Mouse (Mus musculus) E14TG2a.4 (cell line): ENCODE results near the gene Gltp.
A peak's percentile ranks its signal among the peaks of the same experiment; 100 is the strongest.

Source experiments
- H3K27me3 ChIP-seq: 2 replicates; pipeline ENCODE4 v1.6.1; 2014; ENCODE audit warnings: low read length, control low read depth; ENCODE audit not compliant: insufficient read depth
- H3K36me3 ChIP-seq: 2 replicates; pipeline ENCODE4 v1.6.1; 2014; ENCODE audit warnings: low read length, control low read depth; ENCODE audit not compliant: insufficient read depth
- H3K4me1 ChIP-seq: replicated peaks from 2 replicates; pipeline ENCODE4 v1.6.1; 2014; ENCODE audit warnings: low read depth, low read length, control low read depth
- H3K4me3 ChIP-seq: replicated peaks from 2 replicates; pipeline ENCODE4 v1.5.1; 2014; ENCODE audit warnings: mild to moderate bottlenecking, low read length
- H3K9me3 ChIP-seq: 2 replicates; pipeline ENCODE4 v1.6.1; 2014; ENCODE audit warnings: low read length, control low read depth
- CTCF ChIP-seq: conservative IDR thresholded peaks from 2 replicates; pipeline ENCODE4 v1.5.1; 2014; ENCODE audit warnings: low read length
- NANOG ChIP-seq: IDR thresholded peaks from 2 replicates; pipeline ENCODE4 v1.6.1; 2014; ENCODE audit warnings: borderline replicate concordance, low read length, mixed read lengths
- POU5F1 ChIP-seq: IDR thresholded peaks from 2 replicates; pipeline ENCODE4 v1.6.1; 2014; ENCODE audit warnings: low read length, borderline replicate concordance

Gltp gene

GRCm38 (mm10) chr5:114664139-114664538 lies 26.6 kb downstream of the Gltp start:
- no peak for TF ChIP-seq NANOG
- TF ChIP-seq CTCF = no peak
- no peak for TF ChIP-seq POU5F1
- H3K9me3 ChIP-seq = peaks cover 4% of the 10 kb centered on the region; the same call in 1 of the 2 replicates

GRCm38 (mm10) chr5:114661029-114661428 lies 29.8 kb downstream of the Gltp start:
- peaks cover 4% of the 10 kb centered on the region; the same call in 1 of the 2 replicates for H3K9me3 ChIP-seq
- H3K36me3 ChIP-seq = peaks cover 4% of the 10 kb centered on the region; the same call in 1 of the 2 replicates
- H3K27me3 ChIP-seq = peaks cover 38% of the 10 kb centered on the region
- no peak overlapping the region for H3K4me3 ChIP-seq
- TF ChIP-seq NANOG (no peak), POU5F1 (no peak), CTCF (no peak)
- H3K4me1 ChIP-seq = peaks cover 52% of the 10 kb centered on the region

More at GRCm38 (mm10) chr5:114664139-114664538, 26.6 kb downstream of the Gltp start:
- Histone ChIP-seq H3K36me3 (no peaks in the 10 kb centered on the region), H3K4me3 (no peak overlapping the region), H3K4me1 (peaks cover 63% of the 10 kb centered on the region), H3K27me3 (peaks cover 8% of the 10 kb centered on the region)

- H3K4me3 ChIP-seq = peak within 1 kb of the TSS; percentile 78
- H3K27me3 ChIP-seq = peaks cover 59% of the 10 kb centered on the region
- peaks cover 4% of the 10 kb centered on the region; the same call in 1 of the 2 replicates for H3K36me3 ChIP-seq
- TF ChIP-seq POU5F1 (no peak), CTCF (no peak), NANOG (no peak)
- peaks cover 4% of the 10 kb centered on the region; the same call in 1 of the 2 replicates for H3K9me3 ChIP-seq
- H3K4me1 ChIP-seq = peaks cover 27% of the 10 kb centered on the region
Measured at GRCm38 (mm10) chr5:114658255-114658654, 32.5 kb downstream of the Gltp start, which contains the start of gene Trpv4. Trpv4 (minus strand) TSS chr5:114658421.

GRCm38 (mm10) chr5:114657426-114657825 lies 33.4 kb downstream of the Gltp start:
- H3K4me1 ChIP-seq = peaks cover 19% of the 10 kb centered on the region
- no peak for TF ChIP-seq CTCF
- peaks cover 4% of the 10 kb centered on the region; the same call in 1 of the 2 replicates for H3K36me3 ChIP-seq
- H3K27me3 ChIP-seq = peaks cover 66% of the 10 kb centered on the region
- H3K4me3 ChIP-seq = peak overlapping the region; percentile 78
- H3K9me3 ChIP-seq = peaks cover 4% of the 10 kb centered on the region; the same call in 1 of the 2 replicates

- Histone ChIP-seq H3K9me3 (0 out of 2 replicates have a peak, but pooled peaks cover under 1% of the 10 kb centered on the region), H3K4me1 (peaks cover 18% of the 10 kb centered on the region), H3K36me3 (peaks cover 4% of the 10 kb centered on the region; the same call in 1 of the 2 replicates), H3K27me3 (peaks cover 73% of the 10 kb centered on the region), H3K4me3 (no peak overlapping the region)
- TF ChIP-seq CTCF (no peak), NANOG (no peak), POU5F1 (no peak)
Measured at GRCm38 (mm10) chr5:114656305-114656704, 34.5 kb downstream of the Gltp start.

- H3K4me1 ChIP-seq = peaks cover 23% of the 10 kb centered on the region
- H3K36me3 ChIP-seq = peaks cover 4% of the 10 kb centered on the region; the same call in 1 of the 2 replicates
- H3K9me3 ChIP-seq = no peaks in the 10 kb centered on the region
- TF ChIP-seq NANOG = no peak
- peaks cover 76% of the 10 kb centered on the region for H3K27me3 ChIP-seq
- H3K4me3 ChIP-seq = no peak overlapping the region
Measured at GRCm38 (mm10) chr5:114655721-114656120, 35.1 kb downstream of the Gltp start.

GRCm38 (mm10) chr5:114653656-114654437 lies 36.9 kb downstream of the Gltp start:
- peaks cover 24% of the 10 kb centered on the region for H3K4me1 ChIP-seq
- TF ChIP-seq POU5F1 (no peak), NANOG (no peak)
- no peak overlapping the region for H3K4me3 ChIP-seq
- H3K36me3 ChIP-seq = peaks cover 4% of the 10 kb centered on the region; the same call in 1 of the 2 replicates
- H3K9me3 ChIP-seq = no peaks in the 10 kb centered on the region
- H3K27me3 ChIP-seq = peaks cover 68% of the 10 kb centered on the region

- Histone ChIP-seq H3K4me1 (peaks cover 35% of the 10 kb centered on the region), H3K36me3 (peaks cover 1% of the 10 kb centered on the region; the same call in 1 of the 2 replicates), H3K4me3 (0 out of 2 replicates have a peak overlapping the region, but pooled peaks have one; percentile 10), H3K27me3 (peaks cover 51% of the 10 kb centered on the region), H3K9me3 (no peaks in the 10 kb centered on the region)
- TF ChIP-seq NANOG (no peak), CTCF (no peak), POU5F1 (no peak)
Measured at GRCm38 (mm10) chr5:114651449-114651848, 39.3 kb downstream of the Gltp start.

- Histone ChIP-seq H3K4me3 (0 out of 2 replicates have a peak overlapping the region, but pooled peaks have one; percentile 10), H3K9me3 (no peaks in the 10 kb centered on the region), H3K27me3 (peaks cover 47% of the 10 kb centered on the region), H3K36me3 (no peaks in the 10 kb centered on the region), H3K4me1 (peaks cover 39% of the 10 kb centered on the region)
- TF ChIP-seq POU5F1 (no peak), CTCF (no peak), NANOG (no peak)
Measured at GRCm38 (mm10) chr5:114651002-114651401, 39.8 kb downstream of the Gltp start.
